ENCODE assay signal across 19 mouse cellular contexts in the genomic region with DNA sequence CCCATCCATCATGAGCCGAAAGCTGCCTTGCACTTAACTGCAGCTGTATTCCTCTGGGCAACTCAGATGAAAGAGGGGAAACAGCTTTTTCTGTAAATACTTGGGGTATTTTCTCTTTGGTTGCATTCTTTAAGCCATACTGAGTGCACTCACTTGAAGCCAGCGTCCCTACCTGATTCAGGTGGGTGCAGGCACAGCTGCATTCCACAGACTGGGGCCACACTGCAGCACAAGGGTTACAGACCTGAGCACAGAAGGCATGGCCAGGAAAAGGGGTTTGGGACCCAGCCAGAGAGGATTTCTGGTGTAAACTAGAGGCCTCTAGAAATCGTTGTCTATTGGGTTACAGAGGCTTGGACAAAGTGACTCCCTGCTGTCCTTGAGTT. TPM values are rescaled to one million over a fixed set of nuclear protein-coding genes. Genes with fewer than 3 reads are reported as not detected.
A peak's percentile ranks its signal among the peaks of the same experiment; 100 is the strongest.
DNase-seq lines count a peak whose midpoint lies in the region; ATAC-seq and TF ChIP-seq lines count a peak whose summit lies in the region.
"Had no signal": no experiment of that assay in that cellular context is flagged by ENCODE, and none has a peak within 500 bp of the region (broad histone marks: within the 10 kb centered on the region; RNA-seq: fewer than 3 reads in every experiment).

No protein-coding gene starts in this region.

- H3K27ac ChIP-seq in kidney, embryonic 16.5 days (ENCODE audit: low read length), result 0 out of 2 replicates have a peak overlapping the region, but pooled peaks have one; percentile 8
- H3K27ac ChIP-seq in midbrain, embryonic 14.5 days (replicated peaks; ENCODE audit: low read depth, low read length), result 0 out of 2 replicates have a peak overlapping the region, but pooled peaks have one; percentile 4
- no peak overlapping the region for H3K27ac ChIP-seq in midbrain, postnatal 0 days (ENCODE audit: low read depth, low read length)
- 0 out of 2 replicates have a peak overlapping the region, but pooled peaks have one; percentile 14 for H3K27ac ChIP-seq in forebrain, embryonic 14.5 days (ENCODE audit: low read depth, low read length)
- peak overlapping the region; percentile 58; the same call in 1 of the 2 replicates for H3K27ac ChIP-seq in neural tube, embryonic 15.5 days (replicated peaks)
- H3K27ac ChIP-seq: embryonic facial prominence, embryonic 13.5 days; heart, adult 2 months; hindbrain, embryonic 15.5 days; liver, embryonic 12.5 days; midbrain, embryonic 10.5 days; stomach, embryonic 15.5 days had no signal

- no peak for DNase-seq in kidney, postnatal 10 days
- no peak for DNase-seq in midbrain, embryonic 14.5 days
- no peak for DNase-seq in midbrain, postnatal 0 days (ENCODE audit: low spot score)
- DNase-seq in forebrain, embryonic 14.5 days (ENCODE audit: low spot score), result no peak
- DNase-seq in cerebellum, adult 9-10 months, result no peak
- DNase-seq: adrenal gland, postnatal 25 days; gastrocnemius, postnatal 10 days; heart, adult 2 months; kidney, postnatal 14 days; spleen, adult 18-20 months had no signal

- no peaks in the 10 kb centered on the region for H3K27me3 ChIP-seq in kidney, embryonic 16.5 days (ENCODE audit: insufficient read depth, low read length)
- no peaks in the 10 kb centered on the region for H3K27me3 ChIP-seq in midbrain, embryonic 14.5 days (ENCODE audit: control insufficient read depth, insufficient read depth, low read length)
- H3K27me3 ChIP-seq in midbrain, postnatal 0 days (ENCODE audit: insufficient read depth, low read length), result no peaks in the 10 kb centered on the region
- no peaks in the 10 kb centered on the region for H3K27me3 ChIP-seq in forebrain, embryonic 14.5 days (replicated peaks; ENCODE audit: control insufficient read depth, insufficient read depth, low read length)
- H3K27me3 ChIP-seq in neural tube, embryonic 15.5 days (replicated peaks), result no peaks in the 10 kb centered on the region
- H3K27me3 ChIP-seq: embryonic facial prominence, embryonic 13.5 days; hindbrain, embryonic 15.5 days; stomach, embryonic 15.5 days had no signal

- 20% methylated on average over 3 of the region's 3 CpGs for WGBS in kidney, embryonic 16.5 days
- WGBS in midbrain, embryonic 14.5 days, result 49% methylated on average over 3 of the region's 3 CpGs
- 35% methylated on average over 3 of the region's 3 CpGs for WGBS in midbrain, postnatal 0 days
- 48% methylated on average over 3 of the region's 3 CpGs for WGBS in forebrain, embryonic 14.5 days
- 32% methylated on average over 3 of the region's 3 CpGs for WGBS in neural tube, embryonic 15.5 days

- peaks cover 4% of the 10 kb centered on the region; the same call in 1 of the 2 replicates for H3K4me1 ChIP-seq in kidney, embryonic 16.5 days (ENCODE audit: insufficient read depth, low read length)
- H3K4me1 ChIP-seq in midbrain, embryonic 14.5 days (ENCODE audit: control insufficient read depth, insufficient read depth, low read length), result no peaks in the 10 kb centered on the region
- no peaks in the 10 kb centered on the region for H3K4me1 ChIP-seq in midbrain, postnatal 0 days (ENCODE audit: insufficient read depth, low read length)
- H3K4me1 ChIP-seq in forebrain, embryonic 14.5 days (ENCODE audit: control insufficient read depth, insufficient read depth, low read length), result no peaks in the 10 kb centered on the region
- H3K4me1 ChIP-seq in neural tube, embryonic 15.5 days, result peaks cover 10% of the 10 kb centered on the region; the same call in 1 of the 2 replicates
- H3K4me1 ChIP-seq: liver, embryonic 12.5 days; stomach, embryonic 15.5 days had no signal

- H3K36me3 ChIP-seq in kidney, embryonic 16.5 days (ENCODE audit: insufficient read depth, low read length), result no peaks in the 10 kb centered on the region
- no peaks in the 10 kb centered on the region for H3K36me3 ChIP-seq in midbrain, embryonic 14.5 days (ENCODE audit: control insufficient read depth, insufficient read depth, low read length)
- no peaks in the 10 kb centered on the region for H3K36me3 ChIP-seq in midbrain, postnatal 0 days (ENCODE audit: insufficient read depth, low read length)
- peaks cover 14% of the 10 kb centered on the region for H3K36me3 ChIP-seq in forebrain, embryonic 14.5 days (ENCODE audit: control insufficient read depth, insufficient read depth, low read length)
- no peaks in the 10 kb centered on the region for H3K36me3 ChIP-seq in neural tube, embryonic 15.5 days
- H3K36me3 ChIP-seq: embryonic facial prominence, embryonic 13.5 days; hindbrain, embryonic 15.5 days; liver, embryonic 12.5 days; stomach, embryonic 15.5 days had no signal

- H3K9me3 ChIP-seq in kidney, embryonic 16.5 days (ENCODE audit: low read length), result no peaks in the 10 kb centered on the region
- H3K9me3 ChIP-seq in midbrain, embryonic 14.5 days (ENCODE audit: control insufficient read depth, low read length), result no peaks in the 10 kb centered on the region
- no peaks in the 10 kb centered on the region for H3K9me3 ChIP-seq in midbrain, postnatal 0 days (ENCODE audit: low read length)
- H3K9me3 ChIP-seq in forebrain, embryonic 14.5 days (replicated peaks; ENCODE audit: control insufficient read depth, low read length), result no peaks in the 10 kb centered on the region
- no peaks in the 10 kb centered on the region for H3K9me3 ChIP-seq in neural tube, embryonic 15.5 days (replicated peaks)
- H3K9me3 ChIP-seq: embryonic facial prominence, embryonic 13.5 days; hindbrain, embryonic 15.5 days; liver, embryonic 12.5 days; midbrain, embryonic 10.5 days; stomach, embryonic 15.5 days had no signal

- no peak for TF ChIP-seq CTCF in midbrain, postnatal 0 days (IDR thresholded peaks at IDR 0.05)

- H3K9ac ChIP-seq in kidney, embryonic 16.5 days (replicated peaks; ENCODE audit: low read length), result no peak overlapping the region
- H3K9ac ChIP-seq in midbrain, embryonic 14.5 days (replicated peaks; ENCODE audit: low read length), result no peak overlapping the region
- H3K9ac ChIP-seq in midbrain, postnatal 0 days (replicated peaks; ENCODE audit: low read length, poor library complexity, severe bottlenecking), result no peak overlapping the region
- no peak overlapping the region for H3K9ac ChIP-seq in forebrain, embryonic 14.5 days (ENCODE audit: low read length)
- no peak overlapping the region for H3K9ac ChIP-seq in neural tube, embryonic 15.5 days (replicated peaks)
- H3K9ac ChIP-seq: embryonic facial prominence, embryonic 13.5 days; hindbrain, embryonic 15.5 days; liver, embryonic 12.5 days; stomach, embryonic 15.5 days had no signal

- ATAC-seq in kidney, embryonic 16.5 days (ENCODE audit: low FRiP score, low TSS enrichment), result no peak
- no peak for ATAC-seq in midbrain, embryonic 14.5 days (ENCODE audit: low FRiP score, low TSS enrichment)
- no peak for ATAC-seq in midbrain, postnatal 0 days (ENCODE audit: low FRiP score)
- no peak for ATAC-seq in forebrain, embryonic 14.5 days
- peak; percentile 16; the same call in 1 of the 2 replicates for ATAC-seq in neural tube, embryonic 15.5 days (ENCODE audit: low FRiP score)
- ATAC-seq: intestine, postnatal 0 days; liver, embryonic 12.5 days had no signal

- H3K4me3 ChIP-seq in kidney, embryonic 16.5 days (ENCODE audit: low read length), result no peak overlapping the region
- no peak overlapping the region for H3K4me3 ChIP-seq in midbrain, embryonic 14.5 days (replicated peaks; ENCODE audit: low read depth, low read length)
- no peak overlapping the region for H3K4me3 ChIP-seq in midbrain, postnatal 0 days (ENCODE audit: low read depth, low read length)
- H3K4me3 ChIP-seq in forebrain, embryonic 14.5 days (ENCODE audit: low read depth, low read length), result no peak overlapping the region
- H3K4me3 ChIP-seq in neural tube, embryonic 15.5 days (replicated peaks), result no peak overlapping the region
- H3K4me3 ChIP-seq: embryonic facial prominence, embryonic 13.5 days; heart, adult 2 months; hindbrain, embryonic 15.5 days; liver, embryonic 12.5 days; midbrain, embryonic 10.5 days; myocyte; stomach, embryonic 15.5 days had no signal

- H3K4me2 ChIP-seq in kidney, embryonic 16.5 days (replicated peaks; ENCODE audit: low read depth, low read length), result no peak overlapping the region
- H3K4me2 ChIP-seq in midbrain, embryonic 14.5 days (ENCODE audit: low read length), result no peak overlapping the region
- no peak overlapping the region for H3K4me2 ChIP-seq in midbrain, postnatal 0 days (ENCODE audit: low read depth, low read length, poor library complexity, severe bottlenecking)
- H3K4me2 ChIP-seq in forebrain, embryonic 14.5 days (ENCODE audit: low read length), result no peak overlapping the region
- no peak overlapping the region for H3K4me2 ChIP-seq in neural tube, embryonic 15.5 days
- H3K4me2 ChIP-seq: embryonic facial prominence, embryonic 13.5 days; hindbrain, embryonic 15.5 days; liver, embryonic 12.5 days; stomach, embryonic 15.5 days had no signal

RNA-seq across cellular contexts. Expression of a gene that starts 38.6 kb away (rescaled TPM):
- 0.14 and 0.44 TPM in 2 replicates for polyA plus RNA-seq in kidney, embryonic 16.5 days (2015; fragmentation: Nextera tagmentation; extraction: Ambion mirVana)
- polyA plus RNA-seq in midbrain, embryonic 14.5 days (2014; fragmentation: Nextera tagmentation; extraction: Ambion mirVana), result 9.5 and 11.3 TPM in 2 replicates
- 12.9 TPM in 2 replicates for total RNA-seq in midbrain, postnatal 0 days (2014; rRNA removed)
- polyA plus RNA-seq in midbrain, postnatal 0 days (2015; fragmentation: Nextera tagmentation; extraction: Ambion mirVana), result 6.4 and 8.5 TPM in 2 replicates
- 19.7 and 19.9 TPM in 2 replicates for polyA plus RNA-seq in forebrain, embryonic 14.5 days (2014; fragmentation: Nextera tagmentation; extraction: Ambion mirVana)
- 7.6 and 9.5 TPM in 2 replicates for polyA plus RNA-seq in neural tube, embryonic 15.5 days (2015; fragmentation: Nextera tagmentation; extraction: Ambion mirVana)
- total RNA-seq: adrenal gland, postnatal 25 days; gastrocnemius, postnatal 10 days; heart, adult 2 months had no signal
- polyA plus RNA-seq: heart, adult 2 months; intestine, postnatal 0 days; liver, embryonic 12.5 days; myocyte had no signal
